Comparison of ENCODE assay signal across 7 mouse cellular contexts in the genomic region with DNA sequence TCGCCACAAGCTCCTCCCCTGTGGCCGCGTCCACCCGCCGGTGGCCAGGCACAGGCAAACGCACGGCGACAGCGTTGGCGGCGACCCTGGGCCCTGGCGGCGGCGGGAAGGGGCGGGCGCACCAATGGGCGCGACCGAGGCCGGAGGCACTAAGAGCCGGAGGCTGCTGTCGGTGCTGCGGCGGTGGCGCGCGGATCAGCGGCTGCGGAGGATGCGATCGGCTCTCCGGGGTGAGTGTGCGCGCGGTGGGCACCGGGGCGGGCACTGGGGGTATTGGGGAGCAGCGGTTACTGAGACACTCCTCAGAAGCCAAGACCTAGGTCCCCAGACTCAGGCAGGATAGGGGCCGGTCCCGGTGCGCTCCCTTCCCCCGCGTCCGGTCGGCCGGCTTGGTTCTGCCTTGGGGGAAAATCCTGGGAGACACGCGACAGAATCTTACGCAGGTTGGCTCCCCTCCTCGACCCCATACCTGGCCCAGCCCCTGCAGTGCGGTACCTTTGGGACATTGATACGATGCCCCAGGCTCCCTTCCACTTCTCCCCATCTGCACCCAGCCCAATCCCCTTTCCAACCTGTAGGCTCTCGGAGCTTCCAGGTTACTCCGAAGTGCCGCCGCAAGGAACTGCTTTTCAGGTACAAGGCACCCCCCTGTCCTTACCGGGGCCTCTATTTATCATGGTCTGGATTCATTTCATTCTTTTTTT. TPM values are rescaled to one million over a fixed set of nuclear protein-coding genes. Genes with fewer than 3 reads are reported as not detected.
DNase-seq lines count a peak whose midpoint lies in the region; ATAC-seq and TF ChIP-seq lines count a peak whose summit lies in the region.

A gene (plus strand): TSS at position 115 of the 704 bp plus-strand sequence.

- peaks cover 5% of the 10 kb centered on the region; the same call in 1 of the 2 replicates for H3K4me1 ChIP-seq in spleen, adult 2 months (ENCODE audit: control insufficient read depth, insufficient read depth, insufficient read length)
- H3K4me1 ChIP-seq in cerebellum, adult 2 months (ENCODE audit: control insufficient read depth, insufficient read depth, low read length) = peaks cover 5% of the 10 kb centered on the region; the same call in 1 of the 2 replicates
- H3K4me1 ChIP-seq in kidney, postnatal 0 days (replicated peaks; ENCODE audit: insufficient read depth, low read length) = no peaks in the 10 kb centered on the region; the same call in 1 of the 2 replicates
- H3K4me1 ChIP-seq in liver, postnatal 0 days (ENCODE audit: insufficient read depth) = peaks cover 3% of the 10 kb centered on the region; the same call in 1 of the 2 replicates
- H3K4me1 ChIP-seq in stomach, embryonic 14.5 days (ENCODE audit: control insufficient read depth, insufficient read depth, low read length) = no peaks in the 10 kb centered on the region

- H3K4me2 ChIP-seq in kidney, postnatal 0 days (ENCODE audit: low read length) = peak within 1 kb of the TSS; percentile 97
- H3K4me2 ChIP-seq in liver, postnatal 0 days (ENCODE audit: low read depth, low read length) = peak within 1 kb of the TSS; percentile 67
- H3K4me2 ChIP-seq in stomach, embryonic 14.5 days (replicated peaks; ENCODE audit: low read depth, low read length) = peak within 1 kb of the TSS; percentile 96

- peak within 1 kb of the TSS; percentile 46; the same call in 1 of the 2 replicates for H3K9ac ChIP-seq in kidney, postnatal 0 days (ENCODE audit: low read depth, low read length)
- no peak within 1 kb of the TSS for H3K9ac ChIP-seq in liver, postnatal 0 days (replicated peaks)
- H3K9ac ChIP-seq in stomach, embryonic 14.5 days (replicated peaks; ENCODE audit: low read depth, low read length) = no peak within 1 kb of the TSS; the same call in 1 of the 2 replicates

- TF ChIP-seq POLR2A in spleen, adult 2 months (IDR thresholded peaks at IDR 0.05; ENCODE audit: low read depth, low read length) = no peak
- TF ChIP-seq POLR2A in cerebellum, adult 2 months (IDR thresholded peaks at IDR 0.05; ENCODE audit: borderline replicate concordance, insufficient read depth, low read length) = no peak

- H3K27ac ChIP-seq in spleen, adult 2 months (ENCODE audit: insufficient read depth, low read length) = no peak within 1 kb of the TSS
- H3K27ac ChIP-seq in cerebellum, adult 2 months (ENCODE audit: insufficient read depth, low read length) = no peak within 1 kb of the TSS
- H3K27ac ChIP-seq in kidney, postnatal 0 days = no peak within 1 kb of the TSS
- no peak within 1 kb of the TSS for H3K27ac ChIP-seq in liver, postnatal 0 days (ENCODE audit: low read depth)
- H3K27ac ChIP-seq in stomach, embryonic 14.5 days (ENCODE audit: low read length) = no peak within 1 kb of the TSS

- H3K36me3 ChIP-seq in spleen, adult 2 months (ENCODE audit: control insufficient read depth, insufficient read depth, low read length) = no peaks in the 10 kb centered on the region
- no peaks in the 10 kb centered on the region for H3K36me3 ChIP-seq in kidney, postnatal 0 days (ENCODE audit: insufficient read depth, low read length)
- no peaks in the 10 kb centered on the region for H3K36me3 ChIP-seq in liver, postnatal 0 days (replicated peaks; ENCODE audit: insufficient read depth, low read length)
- H3K36me3 ChIP-seq in stomach, embryonic 14.5 days (ENCODE audit: control insufficient read depth, insufficient read depth, low read length) = no peaks in the 10 kb centered on the region

- no peak for DNase-seq in spleen, adult 2 months (ENCODE audit: low read depth in 1 of 2, low spot score in 2 of 2)
- DNase-seq in spleen, postnatal 10 days (ENCODE audit: low spot score in 2 of 2) = no peak
- DNase-seq in cerebellum, adult 2 months = peak; percentile 55 to 71
- DNase-seq in gastrocnemius, postnatal 4 days (ENCODE audit: low spot score in 2 of 2) = peak; percentile 17 to 24
- DNase-seq in kidney, postnatal 0 days (ENCODE audit: low spot score) = no peak
- peak; percentile 22 for DNase-seq in liver, postnatal 0 days

- 0 out of 2 replicates have a peak, but pooled peaks have one; percentile 37 for ATAC-seq in kidney, postnatal 0 days (replicated peaks; ENCODE audit: low FRiP score, low read depth)
- ATAC-seq in liver, postnatal 0 days = no peak
- peak; percentile 48; the same call in 1 of the 2 replicates for ATAC-seq in stomach, embryonic 14.5 days (ENCODE audit: insufficient number of reproducible peaks, insufficient read depth, low FRiP score, low read depth)

- no peaks in the 10 kb centered on the region for H3K9me3 ChIP-seq in kidney, postnatal 0 days (replicated peaks; ENCODE audit: low read length)
- no peaks in the 10 kb centered on the region for H3K9me3 ChIP-seq in liver, postnatal 0 days (ENCODE audit: low read length)
- no peaks in the 10 kb centered on the region for H3K9me3 ChIP-seq in stomach, embryonic 14.5 days (ENCODE audit: control insufficient read depth, low read depth, low read length)

- TF ChIP-seq CTCF in spleen, adult 2 months (IDR thresholded peaks at IDR 0.05; ENCODE audit: extremely low read depth, insufficient read depth, insufficient read length, insufficient replicate concordance) = no peak
- TF ChIP-seq CTCF in cerebellum, adult 2 months (IDR thresholded peaks at IDR 0.05; ENCODE audit: borderline replicate concordance, insufficient read depth, low read depth, low read length) = no peak
- TF ChIP-seq CTCF in kidney, postnatal 0 days (IDR thresholded peaks at IDR 0.05; ENCODE audit: low read depth) = no peak
- no peak for TF ChIP-seq CTCF in liver, postnatal 0 days (IDR thresholded peaks at IDR 0.05; ENCODE audit: low read depth)

- TF ChIP-seq EP300 in liver, postnatal 0 days (IDR thresholded peaks at IDR 0.05; ENCODE audit: low read depth) = no peak

- WGBS in spleen, adult 2 months = 4% methylated on average over 50 of the region's 57 CpGs
- WGBS in cerebellum, adult 2 months = 1% methylated on average over 57 of the region's 57 CpGs
- under 1% methylated on average over 56 of the region's 57 CpGs for WGBS in kidney, postnatal 0 days
- WGBS in liver, postnatal 0 days (ENCODE audit: insufficient replicate concordance) = 1% methylated on average over 52 of the region's 57 CpGs
- 2% methylated on average over 54 of the region's 57 CpGs for WGBS in stomach, embryonic 14.5 days

- H3K4me3 ChIP-seq in spleen, adult 2 months (ENCODE audit: extremely low read depth, insufficient read depth, insufficient read length) = peak within 1 kb of the TSS; percentile 41
- peak within 1 kb of the TSS; percentile 93 for H3K4me3 ChIP-seq in cerebellum, adult 2 months (replicated peaks; ENCODE audit: insufficient read depth, low read depth, low read length)
- peak within 1 kb of the TSS; percentile 49 for H3K4me3 ChIP-seq in kidney, postnatal 0 days (replicated peaks; ENCODE audit: low read depth, low read length)
- peak within 1 kb of the TSS; percentile 45 for H3K4me3 ChIP-seq in liver, postnatal 0 days (ENCODE audit: low read depth, low read length)
- H3K4me3 ChIP-seq in stomach, embryonic 14.5 days (ENCODE audit: low read depth, low read length) = peak within 1 kb of the TSS; percentile 49

- peaks cover 9% of the 10 kb centered on the region for H3K27me3 ChIP-seq in spleen, adult 2 months (ENCODE audit: control insufficient read depth, insufficient read depth, low read length)
- H3K27me3 ChIP-seq in cerebellum, adult 2 months (ENCODE audit: control insufficient read depth, insufficient read depth, low read length) = no peaks in the 10 kb centered on the region
- H3K27me3 ChIP-seq in kidney, postnatal 0 days (ENCODE audit: insufficient read depth, low read length) = peaks cover 25% of the 10 kb centered on the region
- peaks cover 42% of the 10 kb centered on the region for H3K27me3 ChIP-seq in liver, postnatal 0 days (ENCODE audit: insufficient read depth, low read length)
- H3K27me3 ChIP-seq in stomach, embryonic 14.5 days (ENCODE audit: control insufficient read depth, insufficient read depth, low read length) = peaks cover 19% of the 10 kb centered on the region

RNA-seq across cellular contexts. Expression of the gene that starts here (rescaled TPM):
- 1.6 and 1.7 TPM in 2 replicates for polyA plus RNA-seq in spleen, adult 2 months (2012; rRNA removed)
- 109 and 126 TPM in 2 replicates for polyA plus RNA-seq in cerebellum, adult 2 months (2012; rRNA removed)
- 1 to 10 TPM in 1 of 2 experiments, under 1 TPM in 1; 0.81 to 1.1 TPM for total RNA-seq in gastrocnemius, postnatal 4 days (2021)
- 2.8 and 3.3 TPM in 2 replicates for polyA plus RNA-seq in kidney, postnatal 0 days (2015; fragmentation: Nextera tagmentation; extraction: Ambion mirVana)
- polyA plus RNA-seq in liver, postnatal 0 days (2015; fragmentation: Nextera tagmentation; extraction: Ambion mirVana) = 0.16 and 0.22 TPM in 2 replicates
- 2.4 and 2.8 TPM in 2 replicates for polyA plus RNA-seq in stomach, embryonic 14.5 days (2014; fragmentation: Nextera tagmentation; extraction: Ambion mirVana)

Comparison
In these comparisons a context has a peak if more than half of its experiments do, and no peak if none do; other contexts are left out.
1. RNA of the gene that starts here (polyA plus RNA-seq): 109 to 126 TPM in cerebellum, adult 2 months; 2.8 to 3.3 TPM in kidney, postnatal 0 days, 2.4 to 2.8 TPM in stomach, embryonic 14.5 days, 1.6 to 1.7 TPM in spleen, adult 2 months and 0.16 to 0.22 TPM in liver, postnatal 0 days; every median in the first group is over 10 times any median in the second.
2. Peak in DNase-seq, H3K4me3 ChIP-seq and H3K4me2 ChIP-seq in liver, postnatal 0 days; RNA of the gene not detected or under 1 TPM.
3. DNase-seq: peak in cerebellum, adult 2 months (2 of 2) and gastrocnemius, postnatal 4 days (2 of 2); none in spleen, adult 2 months (0 of 2), spleen, postnatal 10 days (0 of 2) and kidney, postnatal 0 days (single experiment).
4. H3K4me3 ChIP-seq: peak in every context shown above with its lines; median percentile 93 in cerebellum, adult 2 months; 49 in kidney, postnatal 0 days; 49 in stomach, embryonic 14.5 days; 45 in liver, postnatal 0 days; 41 in spleen, adult 2 months.
5. Peak in every context shown above with its lines, with median percentiles within 50 percentile points of each other: H3K4me2 ChIP-seq.